Mouse (Mus musculus) liver, adult 2 months (tissue): ENCODE measurements around the gene Dot1l. TPM values are rescaled to one million over a fixed set of nuclear protein-coding genes. Genes with fewer than 3 reads are reported as not detected.
A peak's percentile ranks its signal among the peaks of the same experiment; 100 is the strongest.

Experiments used
- DNase-seq: peaks from one replicate; pipeline ENCODE4 v3.0.0-alpha.2; 2011; ENCODE audit warnings: low read depth, low spot score; ENCODE audit errors: extremely low read depth
- H3K27ac ChIP-seq: fragments of 200-500 bp; replicated peaks from 2 replicates; pipeline ENCODE4 v1.5.1; 2012; ENCODE audit warnings: low read depth, mild to moderate bottlenecking, control low read depth, inconsistent platforms, low read length; ENCODE audit not compliant: insufficient read depth
- H3K27me3 ChIP-seq: fragments of 200-500 bp; 2 replicates; pipeline ENCODE4 v1.6.1; 2012; ENCODE audit warnings: mild to moderate bottlenecking, moderate library complexity, low read length, inconsistent platforms; ENCODE audit not compliant: control insufficient read depth, insufficient read depth
- H3K36me3 ChIP-seq: fragments of 200-500 bp; 2 replicates; pipeline ENCODE4 v1.6.1; 2012; ENCODE audit warnings: low read length, inconsistent platforms; ENCODE audit not compliant: control insufficient read depth, insufficient read depth
- H3K4me1 ChIP-seq: fragments of 200-500 bp; 2 replicates; pipeline ENCODE4 v1.6.1; 2011; ENCODE audit warnings: low read length; ENCODE audit not compliant: control insufficient read depth, insufficient read depth
- H3K4me3 ChIP-seq: fragments of 200-500 bp; 2 replicates; pipeline ENCODE4 v1.5.1; 2011; ENCODE audit warnings: low read depth, mild to moderate bottlenecking, control low read depth, low read length, moderate library complexity; ENCODE audit not compliant: insufficient read depth
- H3K79me2 ChIP-seq: fragments of 200-500 bp; 2 replicates; pipeline ENCODE4 v1.6.1; 2012; ENCODE audit warnings: inconsistent platforms, mild to moderate bottlenecking, low read length, moderate library complexity; ENCODE audit not compliant: control insufficient read depth, insufficient read depth
- H3K9ac ChIP-seq: fragments of 200-500 bp; 2 replicates; pipeline ENCODE4 v1.6.1; 2012; ENCODE audit warnings: low read depth, mild to moderate bottlenecking, control low read depth, inconsistent platforms, low read length
- CTCF ChIP-seq: fragments of 200-500 bp; IDR thresholded peaks from 2 replicates; pipeline ENCODE4 v1.5.1; 2011; ENCODE audit warnings: low read depth, low read length, control low read depth
- POLR2A ChIP-seq: fragments of 200-500 bp; IDR thresholded peaks from 2 replicates; pipeline ENCODE4 v1.6.1; 2011; ENCODE audit warnings: low read length, control low read depth; ENCODE audit not compliant: insufficient read depth; ENCODE audit errors: extremely low read depth
- WGBS: fragments of 180-500 bp; shearing (Covaris S2); methylation state at CpG from one replicate; pipeline ENCODE4 v1.1.7; 2018; 5-methylcytosine and 5-hydroxymethylcytosine counted together
- polyA plus RNA-seq: library from polyadenylated mRNA; depleted of rRNA; stranded (reverse); fragments of >200 nt; gene quantifications from 2 replicates; pipeline ENCODE4 v1.2.3, GENCODE M21; 2012
- total RNA-seq: library from RNA; depleted of rRNA; stranded (reverse); fragments of >200 nt; gene quantifications from 2 replicates; pipeline ENCODE4 v1.2.3, GENCODE M21; 2014

Gene Dot1l
- total and polyA plus RNA-seq, 2 experiments: 2.4 to 14.8 TPM

DNA sequence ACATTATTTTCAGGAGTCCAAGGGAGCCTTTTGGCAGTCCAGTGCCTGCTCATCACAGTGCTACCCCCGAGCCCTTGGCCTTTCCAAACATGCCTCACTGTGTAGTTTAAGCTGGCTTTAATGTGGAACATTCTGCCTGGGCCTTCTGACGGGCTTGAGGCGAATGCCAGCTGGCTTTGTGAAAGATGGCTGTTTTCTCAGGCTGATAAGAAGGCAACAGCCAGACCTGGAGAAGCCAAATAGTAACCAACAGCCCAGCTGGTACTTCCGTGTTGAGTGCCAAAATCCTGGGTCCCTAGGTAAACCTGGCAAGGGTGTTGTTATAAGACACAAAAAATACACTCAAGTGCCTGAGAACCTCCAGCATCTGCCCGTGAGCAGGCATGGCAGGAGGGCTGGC lies 18.3 kb upstream of the Dot1l start:
- H3K36me3 ChIP-seq: 0 out of 2 replicates have a peak, but pooled peaks cover 5% of the 10 kb centered on the region
- DNase-seq: peak; percentile 60
- H3K79me2 ChIP-seq: peaks cover 57% of the 10 kb centered on the region
- H3K4me3 ChIP-seq: no peak overlapping the region
- H3K4me1 ChIP-seq: peaks cover 24% of the 10 kb centered on the region
- no peak overlapping the region for H3K27ac ChIP-seq
- no peaks in the 10 kb centered on the region for H3K27me3 ChIP-seq
- no peak overlapping the region for H3K9ac ChIP-seq
- WGBS: 16% methylated on average over 5 of the region's 5 CpGs
- no peak for TF ChIP-seq CTCF
- no peak for TF ChIP-seq POLR2A

DNA sequence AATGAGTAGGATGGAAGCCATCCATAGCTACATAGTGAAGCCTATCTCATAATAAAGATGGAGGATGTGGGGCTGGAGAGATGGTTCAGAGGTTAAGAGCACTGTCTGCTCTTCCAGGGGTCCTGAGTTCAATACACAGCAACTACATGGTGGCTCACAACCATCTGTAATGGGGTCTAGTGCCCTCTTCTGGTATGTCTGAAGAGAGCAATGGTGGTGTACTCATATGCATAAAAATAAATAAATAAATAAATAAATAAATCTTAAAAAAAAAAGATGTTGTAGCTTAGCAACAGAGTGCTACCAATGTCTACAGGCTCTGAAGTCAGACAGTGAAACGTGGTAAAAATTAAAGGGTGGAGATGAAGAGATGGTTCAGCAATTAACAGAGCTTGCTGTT lies 16.3 kb upstream of the Dot1l start:
- no peak overlapping the region for H3K4me3 ChIP-seq
- no peak for TF ChIP-seq POLR2A
- TF ChIP-seq CTCF: no peak
- H3K27me3 ChIP-seq: no peaks in the 10 kb centered on the region
- H3K27ac ChIP-seq: no peak overlapping the region
- no peak overlapping the region for H3K9ac ChIP-seq
- DNase-seq: no peak
- peaks cover 60% of the 10 kb centered on the region for H3K79me2 ChIP-seq
- WGBS: 73% methylated on average over 1 of the region's 1 CpGs
- peaks cover 27% of the 10 kb centered on the region for H3K4me1 ChIP-seq
- H3K36me3 ChIP-seq: 0 out of 2 replicates have a peak, but pooled peaks cover 1% of the 10 kb centered on the region

DNA sequence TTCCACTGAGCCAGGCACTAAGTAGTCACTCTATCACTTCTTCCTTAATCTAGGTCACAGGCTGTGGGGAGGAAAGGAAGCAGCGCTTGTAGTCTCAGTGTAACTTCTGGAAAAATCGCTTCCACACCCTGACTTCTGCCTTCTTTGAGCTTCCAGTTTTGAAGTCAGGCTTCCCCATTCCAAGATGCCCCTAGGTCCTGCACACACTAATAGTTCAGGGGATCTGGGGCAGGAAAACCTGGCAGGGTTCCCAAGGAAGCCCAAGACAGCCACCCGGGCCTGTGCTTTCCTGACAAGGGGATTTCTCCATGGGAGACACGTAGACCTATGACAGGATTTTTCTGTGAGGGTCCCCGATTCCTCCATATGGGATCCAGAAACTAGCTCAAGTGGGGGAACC lies 13.9 kb upstream of the Dot1l start:
- peaks cover 48% of the 10 kb centered on the region for H3K79me2 ChIP-seq
- H3K9ac ChIP-seq: peak overlapping the region; percentile 90
- peak; percentile 43 for DNase-seq
- H3K27ac ChIP-seq: peak overlapping the region; percentile 60
- peak overlapping the region; percentile 94 for H3K4me3 ChIP-seq
- 9% methylated on average over 5 of the region's 5 CpGs for WGBS
- TF ChIP-seq POLR2A (no peak), CTCF (no peak)
- H3K4me1 ChIP-seq: peaks cover 27% of the 10 kb centered on the region
- no peaks in the 10 kb centered on the region for H3K27me3 ChIP-seq
- H3K36me3 ChIP-seq: no peaks in the 10 kb centered on the region

DNA sequence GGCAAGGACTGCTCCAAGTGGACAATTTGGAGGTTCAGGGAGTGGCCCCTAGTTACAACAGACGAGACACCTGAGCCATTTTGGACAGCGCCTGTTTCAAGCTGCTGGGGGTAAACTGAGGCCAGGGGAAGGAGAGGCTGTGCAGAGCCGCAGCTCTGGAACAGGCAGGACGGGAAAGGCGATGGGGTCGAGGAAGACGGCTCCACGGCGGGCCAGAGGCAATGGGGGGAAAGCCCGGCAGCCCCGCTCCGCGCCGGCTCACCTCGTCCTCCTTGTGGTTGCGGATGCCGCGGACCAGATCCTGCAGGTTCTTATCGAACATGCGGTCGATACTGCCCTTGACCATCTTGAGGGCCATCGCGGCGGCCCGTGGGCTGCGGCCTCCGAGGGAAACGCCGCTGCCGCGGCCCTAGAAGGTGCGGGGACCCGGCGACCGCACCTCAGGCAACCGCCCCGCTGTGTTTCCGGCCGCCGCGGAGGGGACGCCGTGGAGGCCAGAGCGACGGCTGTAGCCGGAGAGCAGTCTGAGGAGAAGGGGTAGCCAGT lies 13.3 kb upstream of the Dot1l start:
- Histone ChIP-seq H3K4me1 (peaks cover 23% of the 10 kb centered on the region), H3K79me2 (peaks cover 45% of the 10 kb centered on the region), H3K36me3 (no peaks in the 10 kb centered on the region), H3K27me3 (no peaks in the 10 kb centered on the region), H3K4me3 (peak overlapping the region; percentile 94), H3K27ac (peak overlapping the region; percentile 60), H3K9ac (peak overlapping the region; percentile 90)
- DNase-seq: no peak
- under 1% methylated on average over 46 of the region's 46 CpGs for WGBS
- TF ChIP-seq POLR2A: no peak
- TF ChIP-seq CTCF: no peak

DNA sequence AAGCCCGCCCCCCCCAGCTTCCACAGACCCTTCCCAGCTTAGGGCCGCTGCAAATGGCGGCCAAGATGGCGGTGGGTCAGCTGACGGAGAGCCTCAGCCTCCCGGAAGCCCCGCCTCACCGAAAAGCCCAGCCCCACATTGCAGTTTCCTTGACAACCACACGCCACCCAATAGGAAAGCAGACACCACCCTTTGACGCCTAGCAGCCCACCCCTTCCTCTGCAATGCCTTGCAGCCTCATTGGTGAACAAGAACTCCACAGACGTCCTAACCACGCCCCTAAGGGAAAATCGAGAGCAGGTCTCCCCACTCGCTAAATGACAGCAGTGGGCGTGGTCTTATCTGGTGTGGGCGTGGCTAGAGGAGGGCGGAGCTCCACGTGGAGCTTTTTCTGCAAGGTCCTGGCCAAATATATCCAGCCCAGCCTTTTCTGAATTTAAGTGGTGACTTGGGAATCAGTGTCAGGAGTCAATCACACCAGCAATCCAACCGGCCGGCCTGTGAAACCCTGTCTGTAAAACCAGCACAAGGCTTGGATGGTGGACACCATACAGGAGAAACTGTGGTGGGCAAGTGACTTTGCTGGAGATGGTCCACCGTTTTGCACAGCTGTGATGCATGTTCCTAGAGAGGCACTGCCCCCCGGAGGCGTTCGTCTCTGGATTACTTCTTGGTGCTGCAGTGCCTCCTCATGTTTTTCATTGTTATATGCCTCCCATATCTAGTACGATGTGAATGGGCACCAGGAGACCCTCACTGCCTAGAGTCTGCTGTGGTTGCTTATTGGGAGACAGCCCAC lies 12.6 kb upstream of the Dot1l start, which contains the start of gene Ap3d1:
Ap3d1 (minus strand) TSS at position 85 of the 799 bp plus-strand sequence.
- peak within 1 kb of the TSS; percentile 60 for H3K27ac ChIP-seq
- H3K4me1 ChIP-seq: peaks cover 18% of the 10 kb centered on the region
- H3K79me2 ChIP-seq: peaks cover 38% of the 10 kb centered on the region
- H3K4me3 ChIP-seq: peak within 1 kb of the TSS; percentile 94
- DNase-seq: peak; percentile 100
- H3K27me3 ChIP-seq: no peaks in the 10 kb centered on the region
- WGBS: 2% methylated on average over 25 of the region's 25 CpGs
- TF ChIP-seq CTCF (no peak), POLR2A (peak; percentile 55; the same call in 1 of the 2 replicates)
- peak within 1 kb of the TSS; percentile 90 for H3K9ac ChIP-seq
- H3K36me3 ChIP-seq: no peaks in the 10 kb centered on the region
